Mouse (Mus musculus) hindbrain, embryonic 11.5 days (tissue): ENCODE data around the gene Prkn. TPM values are rescaled to one million over a fixed set of nuclear protein-coding genes. Genes with fewer than 3 reads are reported as not detected.

Experiments
- ATAC-seq: fragments of 200-750 bp; cut with Nextera tagmentation; 2 replicates; pipeline ENCODE4 v1.8.0; 2017; ENCODE audit warnings: mild to moderate bottlenecking, moderate TSS enrichment, moderate library complexity; ENCODE audit not compliant: low FRiP score
- DNase-seq: peaks from one replicate; pipeline ENCODE4 v3.0.0-alpha.2; 2015; ENCODE audit warnings: low spot score
- H3K27ac ChIP-seq: fragments of 300-500 bp; sonication (generic); 2 replicates; pipeline ENCODE4 v1.5.1; 2014; ENCODE audit warnings: mild to moderate bottlenecking, low read depth, low read length
- H3K27me3 ChIP-seq: fragments of 300-500 bp; sonication (generic); 2 replicates; pipeline ENCODE4 v1.6.1; 2014; ENCODE audit warnings: mild to moderate bottlenecking, low read length, moderate library complexity, mixed read lengths; ENCODE audit not compliant: control insufficient read depth, insufficient read depth
- H3K36me3 ChIP-seq: fragments of 300-500 bp; sonication (generic); 2 replicates; pipeline ENCODE4 v1.6.1; 2014; ENCODE audit warnings: mild to moderate bottlenecking, low read length, moderate library complexity, mixed read lengths; ENCODE audit not compliant: control insufficient read depth, insufficient read depth
- H3K4me1 ChIP-seq: fragments of 300-500 bp; sonication (generic); replicated peaks from 2 replicates; pipeline ENCODE4 v1.6.1; 2014; ENCODE audit warnings: low read length, mixed read lengths; ENCODE audit not compliant: control insufficient read depth, insufficient read depth
- H3K4me2 ChIP-seq: fragments of 300-500 bp; sonication (generic); replicated peaks from 2 replicates; pipeline ENCODE4 v1.6.1; 2014; ENCODE audit warnings: mild to moderate bottlenecking, low read depth, low read length
- H3K4me3 ChIP-seq: fragments of 300-500 bp; sonication (generic); 2 replicates; pipeline ENCODE4 v1.5.1; 2014; ENCODE audit warnings: low read depth, low read length
- H3K9ac ChIP-seq: fragments of 300-500 bp; sonication (generic); 2 replicates; pipeline ENCODE4 v1.6.1; 2014; ENCODE audit warnings: low read depth, low read length
- H3K9me3 ChIP-seq: fragments of 300-500 bp; sonication (generic); 2 replicates; pipeline ENCODE4 v1.6.1; 2016; ENCODE audit warnings: low read length; ENCODE audit not compliant: control insufficient read depth
- WGBS: fragments of 180-500 bp; shearing (Covaris S2); extraction: QIAGEN DNeasy Blood & Tissue Kit; methylation state at CpG from one replicate; pipeline ENCODE4 v1.1.7; 2014; 5-methylcytosine and 5-hydroxymethylcytosine counted together
- polyA plus RNA-seq: library from polyadenylated mRNA; unstranded; fragments of >200 nt; fragmentation: Nextera tagmentation; extraction: Ambion mirVana; gene quantifications from 2 replicates; pipeline ENCODE4 v1.2.1, GENCODE M21; 2014

Gene Prkn
- polyA plus RNA-seq, 1 experiment from 2014 or later: 1.9 TPM

DNA sequence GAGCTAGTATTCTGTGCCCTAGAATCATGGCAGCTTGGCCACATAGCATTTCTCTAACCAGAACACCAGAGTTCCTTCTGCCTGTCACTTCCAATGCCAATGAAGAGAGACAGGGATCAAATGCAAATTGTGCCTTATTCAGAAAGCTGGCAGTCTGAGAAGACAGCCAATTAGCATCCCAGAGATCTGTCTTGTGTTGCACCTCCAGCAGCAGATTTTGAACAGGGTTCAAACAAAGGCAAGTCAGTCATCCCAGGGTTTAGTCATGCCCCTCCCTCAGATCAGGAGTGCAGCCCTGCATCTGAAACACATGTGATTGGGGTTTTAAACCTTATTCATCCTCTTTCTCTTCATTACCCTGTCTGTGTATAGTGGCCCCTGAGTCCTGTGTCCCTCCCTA lies 900.5 kb downstream of the Prkn start:
- Histone ChIP-seq H3K36me3 (no peaks in the 10 kb centered on the region), H3K27me3 (no peaks in the 10 kb centered on the region), H3K4me1 (no peaks in the 10 kb centered on the region), H3K27ac (no peak overlapping the region), H3K9me3 (no peaks in the 10 kb centered on the region), H3K4me2 (no peak overlapping the region), H3K4me3 (no peak overlapping the region), H3K9ac (no peak overlapping the region)
- DNase-seq (no peak), ATAC-seq (no peak)

DNA sequence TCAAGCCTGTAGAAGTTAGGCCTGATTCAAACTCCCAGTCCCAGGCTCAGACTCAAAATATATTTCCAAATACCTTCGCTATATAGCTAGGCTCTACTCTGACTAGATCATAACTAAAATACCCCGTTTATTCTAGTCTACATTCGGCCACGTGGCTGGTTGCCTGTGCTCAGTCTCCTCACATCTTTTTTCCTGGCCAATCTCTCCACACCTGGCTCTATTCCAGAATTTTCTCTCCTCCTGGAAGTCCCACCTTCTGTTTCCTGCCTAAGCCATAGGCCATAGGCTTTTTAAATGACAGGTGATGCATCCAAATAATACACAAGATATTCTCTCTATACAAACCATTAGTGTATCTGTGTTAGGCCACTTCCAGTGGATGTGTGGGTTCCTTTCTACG lies 901.0 kb downstream of the Prkn start:
- no peaks in the 10 kb centered on the region for H3K36me3 ChIP-seq
- DNase-seq (no peak), ATAC-seq (no peak)
- H3K9me3 ChIP-seq: no peaks in the 10 kb centered on the region
- no peaks in the 10 kb centered on the region for H3K4me1 ChIP-seq
- no peak overlapping the region for H3K4me3 ChIP-seq
- H3K4me2 ChIP-seq: no peak overlapping the region
- H3K27me3 ChIP-seq: no peaks in the 10 kb centered on the region
- H3K9ac ChIP-seq: no peak overlapping the region
- H3K27ac ChIP-seq: no peak overlapping the region
- 89% methylated on average over 5 of the region's 5 CpGs for WGBS

DNA sequence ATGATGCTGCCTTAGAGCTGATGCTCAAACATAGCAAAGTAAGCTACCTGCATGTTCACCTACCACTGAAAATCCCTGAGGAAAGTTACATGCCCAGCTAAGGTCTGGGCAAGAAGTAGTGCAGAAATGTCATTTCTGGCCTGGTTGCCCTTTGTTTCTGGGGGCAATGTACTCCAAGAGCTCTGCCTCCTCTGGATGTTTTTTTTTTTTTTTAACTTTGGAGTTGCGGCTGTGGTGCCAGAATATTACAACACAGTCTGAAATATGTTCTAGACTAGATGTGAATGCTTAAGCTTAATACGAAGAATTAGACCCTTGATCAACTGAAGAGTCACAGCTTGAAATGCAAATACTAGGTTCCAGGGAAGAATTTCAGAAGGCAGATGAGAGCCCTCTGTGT lies 911.1 kb downstream of the Prkn start:
- Histone ChIP-seq H3K36me3 (no peaks in the 10 kb centered on the region), H3K27ac (no peak overlapping the region), H3K9ac (no peak overlapping the region), H3K4me3 (no peak overlapping the region), H3K9me3 (no peaks in the 10 kb centered on the region), H3K27me3 (no peaks in the 10 kb centered on the region), H3K4me2 (no peak overlapping the region), H3K4me1 (no peaks in the 10 kb centered on the region)
- no peak for DNase-seq
- no peak for ATAC-seq
- WGBS: 94% methylated on average over 2 of the region's 2 CpGs

DNA sequence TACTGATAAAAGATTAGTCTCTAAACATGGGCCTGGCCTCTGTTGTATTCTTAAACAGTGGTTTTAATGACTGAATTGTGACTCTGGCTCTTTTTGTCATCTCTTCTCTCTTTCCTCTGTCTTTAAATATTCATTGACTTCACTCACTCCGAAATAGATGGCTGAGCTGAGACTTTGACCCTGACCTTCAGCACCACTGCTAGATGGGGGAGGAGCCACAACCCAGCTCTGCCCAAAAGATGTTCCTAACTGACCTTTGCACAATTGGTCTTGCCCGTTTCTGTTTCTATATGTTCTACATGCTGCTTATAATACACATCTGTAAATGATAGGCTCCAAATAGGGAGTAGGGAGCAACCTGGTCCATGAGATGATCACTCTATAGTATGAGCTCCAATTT lies 912.5 kb downstream of the Prkn start:
- Histone ChIP-seq H3K4me2 (no peak overlapping the region), H3K27me3 (no peaks in the 10 kb centered on the region), H3K36me3 (no peaks in the 10 kb centered on the region), H3K4me3 (no peak overlapping the region), H3K4me1 (no peaks in the 10 kb centered on the region), H3K9me3 (no peaks in the 10 kb centered on the region), H3K27ac (no peak overlapping the region), H3K9ac (no peak overlapping the region)
- ATAC-seq (no peak), DNase-seq (no peak)
- WGBS: 48% methylated on average over 2 of the region's 2 CpGs

DNA sequence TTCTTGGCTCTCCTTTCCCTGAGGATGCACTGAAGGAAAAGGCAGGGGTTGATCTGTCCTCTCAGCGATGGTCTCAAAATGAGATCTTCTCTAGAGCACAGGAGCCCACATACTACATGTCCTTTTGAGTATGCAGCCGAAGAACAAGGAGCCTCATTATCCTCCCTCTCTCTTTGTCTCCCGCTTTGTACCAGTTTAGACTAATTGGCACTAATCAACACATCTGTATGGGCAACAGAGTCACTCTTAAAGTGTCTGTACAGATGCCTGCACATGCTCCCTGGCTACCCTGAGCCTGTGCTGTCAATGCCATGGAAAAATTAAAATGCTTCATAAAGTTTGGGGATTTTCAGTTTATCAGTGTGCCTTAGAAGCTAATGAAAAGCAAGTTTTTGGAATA lies 924.9 kb downstream of the Prkn start:
- Histone ChIP-seq H3K27me3 (no peaks in the 10 kb centered on the region), H3K9me3 (no peaks in the 10 kb centered on the region), H3K9ac (no peak overlapping the region), H3K4me1 (no peaks in the 10 kb centered on the region), H3K36me3 (no peaks in the 10 kb centered on the region), H3K27ac (no peak overlapping the region), H3K4me3 (no peak overlapping the region), H3K4me2 (no peak overlapping the region)
- ATAC-seq (no peak), DNase-seq (no peak)
- 73% methylated on average over 3 of the region's 3 CpGs for WGBS

DNA sequence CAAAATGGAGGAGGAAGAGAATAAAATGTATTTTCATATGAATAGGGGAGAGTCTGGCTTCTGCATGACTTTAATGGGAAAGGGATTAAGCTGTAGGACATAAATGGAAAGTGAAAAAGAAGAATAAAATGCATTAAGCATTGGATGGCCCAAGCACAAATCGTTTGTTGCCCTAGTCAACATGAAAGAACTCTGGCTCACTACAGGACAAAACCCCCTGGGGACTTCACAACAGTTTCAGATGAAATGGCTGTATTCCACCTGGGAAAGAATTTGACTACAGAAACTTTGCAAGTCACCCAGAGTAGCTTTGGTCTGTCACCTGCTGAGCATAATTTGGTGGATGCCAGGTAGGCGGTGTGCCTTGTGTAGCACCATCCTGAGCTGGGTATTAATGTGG lies 925.4 kb downstream of the Prkn start:
- no peak overlapping the region for H3K4me2 ChIP-seq
- no peak for ATAC-seq
- no peak overlapping the region for H3K4me3 ChIP-seq
- H3K9me3 ChIP-seq: no peaks in the 10 kb centered on the region
- 46% methylated on average over 2 of the region's 2 CpGs for WGBS
- H3K27me3 ChIP-seq: no peaks in the 10 kb centered on the region
- no peaks in the 10 kb centered on the region for H3K4me1 ChIP-seq
- H3K9ac ChIP-seq: no peak overlapping the region
- no peaks in the 10 kb centered on the region for H3K36me3 ChIP-seq
- H3K27ac ChIP-seq: no peak overlapping the region
- DNase-seq: no peak

DNA sequence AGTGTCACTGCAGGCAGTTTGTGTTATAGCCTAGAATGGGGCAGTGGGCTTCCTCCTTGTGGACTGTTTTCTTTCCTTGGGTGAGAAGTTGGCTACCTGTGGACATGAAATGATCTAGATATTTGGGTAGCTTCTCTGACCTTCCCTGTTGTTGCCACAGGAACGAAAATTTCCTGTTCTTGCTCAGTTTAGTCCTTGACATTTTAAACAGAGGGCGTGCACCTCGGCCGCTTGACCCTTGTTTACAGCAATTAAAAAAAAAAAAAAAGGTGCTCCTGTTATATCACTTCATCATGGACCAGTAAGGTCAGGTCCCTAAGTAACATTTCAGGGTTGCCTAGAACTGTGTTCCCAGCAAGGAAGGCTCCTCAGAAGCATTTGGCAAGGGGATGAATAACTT lies 927.1 kb downstream of the Prkn start:
- no peak overlapping the region for H3K4me2 ChIP-seq
- no peak overlapping the region for H3K9ac ChIP-seq
- no peak overlapping the region for H3K27ac ChIP-seq
- H3K4me1 ChIP-seq: no peaks in the 10 kb centered on the region
- 90% methylated on average over 4 of the region's 4 CpGs for WGBS
- H3K27me3 ChIP-seq: no peaks in the 10 kb centered on the region
- no peak for DNase-seq
- no peaks in the 10 kb centered on the region for H3K36me3 ChIP-seq
- no peaks in the 10 kb centered on the region for H3K9me3 ChIP-seq
- no peak overlapping the region for H3K4me3 ChIP-seq
- ATAC-seq: no peak

DNA sequence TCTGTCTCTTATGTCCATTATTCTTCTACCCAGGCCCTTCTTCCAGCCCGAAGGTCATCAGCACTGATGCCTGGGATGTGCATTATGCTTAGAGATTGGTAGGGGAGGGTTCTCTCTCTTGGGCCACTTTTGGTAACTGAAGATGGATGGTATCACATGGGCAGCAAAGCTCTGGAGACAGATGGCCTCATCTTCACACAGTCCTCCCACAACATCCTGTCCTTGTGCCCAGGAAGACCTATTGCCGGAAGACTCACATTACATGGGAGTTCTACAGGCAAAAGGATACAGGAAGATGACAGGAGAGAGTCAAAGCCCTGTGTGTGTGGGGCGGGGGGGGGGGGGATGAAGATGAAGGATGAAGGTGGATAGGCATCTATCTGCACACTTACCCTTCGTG lies 928.2 kb downstream of the Prkn start:
- Histone ChIP-seq H3K36me3 (no peaks in the 10 kb centered on the region), H3K4me3 (no peak overlapping the region), H3K27me3 (no peaks in the 10 kb centered on the region), H3K4me2 (no peak overlapping the region), H3K9me3 (no peaks in the 10 kb centered on the region), H3K4me1 (no peaks in the 10 kb centered on the region), H3K27ac (no peak overlapping the region), H3K9ac (no peak overlapping the region)
- WGBS: 86% methylated on average over 4 of the region's 4 CpGs
- ATAC-seq (no peak), DNase-seq (no peak)

DNA sequence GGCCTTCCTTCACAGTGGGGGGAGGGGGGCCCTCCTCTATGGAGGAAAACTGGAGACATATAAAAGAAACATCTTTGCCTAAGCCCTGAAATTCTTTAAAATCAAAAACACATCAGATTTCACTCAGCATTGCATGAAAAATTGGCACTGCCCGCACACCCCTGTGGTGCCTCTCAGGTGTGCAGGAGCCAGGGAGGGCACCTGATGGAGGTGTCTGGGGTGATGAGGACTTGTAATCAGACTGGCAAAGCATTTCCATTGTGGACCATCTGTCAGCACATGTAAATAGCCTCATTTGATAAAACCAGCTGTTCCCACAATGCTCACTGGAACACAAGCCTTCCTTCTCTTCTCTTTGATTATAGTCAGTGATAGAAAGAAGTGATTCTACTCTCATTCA lies 928.8 kb downstream of the Prkn start:
- Histone ChIP-seq H3K4me1 (no peaks in the 10 kb centered on the region), H3K4me2 (no peak overlapping the region), H3K36me3 (no peaks in the 10 kb centered on the region), H3K9ac (no peak overlapping the region), H3K4me3 (no peak overlapping the region), H3K9me3 (no peaks in the 10 kb centered on the region), H3K27ac (no peak overlapping the region), H3K27me3 (no peaks in the 10 kb centered on the region)
- ATAC-seq: no peak
- DNase-seq: no peak
- WGBS: 96% methylated on average over 1 of the region's 1 CpGs
